Mouse (Mus musculus) kidney, adult 2 months (tissue): ENCODE measurements around the gene Tmem63a.

ENCODE experiments used
- CTCF ChIP-seq: fragments of 200-500 bp; conservative IDR thresholded peaks from 2 replicates; pipeline ENCODE4 v1.5.1; 2011; ENCODE audit warnings: low read depth, mild to moderate bottlenecking, control low read depth, low read length, moderate library complexity, mixed read lengths; ENCODE audit not compliant: insufficient read depth, insufficient read length
- POLR2A ChIP-seq: fragments of 200-500 bp; IDR thresholded peaks from one replicate; pipeline ENCODE4 v1.6.1; 2011; ENCODE audit warnings: low read depth, low read length, control low read depth

GRCm38 (mm10) chr1:181021488-181021865 is 79.3 kb downstream of the Tmem63a start:
- TF ChIP-seq CTCF (no peak), POLR2A (no peak)
